Mouse (Mus musculus): ENCODE data around the gene Med12l.

GRCm38 (mm10) chr3:58992122-58992521, 13.5 kb upstream of the Med12l start:
- no peak for TF ChIP-seq CTCF (IDR thresholded peaks at IDR 0.05; ENCODE audit: borderline replicate concordance, insufficient read depth, low read depth, low read length)
- no peak for TF ChIP-seq POLR2A (IDR thresholded peaks at IDR 0.05; ENCODE audit: borderline replicate concordance, insufficient read depth, low read length)

Measured in cerebellum, adult 2 months (tissue).